Mouse (Mus musculus) ovary, postnatal 14 days (tissue): ENCODE results near the gene Olfr286.

Source experiments
- DNase-seq: peaks from one replicate; pipeline ENCODE4 v3.0.0; 2022; ENCODE audit warnings: low spot score

The Olfr286 gene

GRCm38 (mm10) chr15:98234350-98234749 lies at the start of gene Olfr286:
Olfr286 (minus strand) TSS chr15:98234450.
- no peak for DNase-seq

GRCm38 (mm10) chr15:98257776-98258175 lies 23.5 kb upstream of the Olfr286 start:
- no peak for DNase-seq

GRCm38 (mm10) chr15:98257193-98257592 lies 22.9 kb upstream of the Olfr286 start, which contains the start of gene H1fnt:
H1fnt (minus strand) TSS chr15:98257293.
- DNase-seq, result no peak

- DNase-seq, result no peak
Measured at GRCm38 (mm10) chr15:98256271-98256670, 22.0 kb upstream of the Olfr286 start.

- DNase-seq, result no peak
Measured at GRCm38 (mm10) chr15:98235442-98235841, 1.2 kb upstream of the Olfr286 start.

GRCm38 (mm10) chr15:98226096-98226495 lies 8.2 kb downstream of the Olfr286 start:
- DNase-seq, result no peak

- DNase-seq, result no peak
Measured at GRCm38 (mm10) chr15:98225610-98226009, 8.6 kb downstream of the Olfr286 start.

GRCm38 (mm10) chr15:98222377-98222776 lies 11.9 kb downstream of the Olfr286 start:
- DNase-seq, result no peak

GRCm38 (mm10) chr15:98220877-98221276 lies 13.4 kb downstream of the Olfr286 start, which contains the start of the genes Gm44579 and Olfr287:
Gm44579 (minus strand) TSS chr15:98220977.
Olfr287 (minus strand) TSS chr15:98221056.
- no peak for DNase-seq

GRCm38 (mm10) chr15:98214130-98214529 lies 20.1 kb downstream of the Olfr286 start:
- DNase-seq, result no peak

- no peak for DNase-seq
Measured at GRCm38 (mm10) chr15:98213336-98213870, 20.8 kb downstream of the Olfr286 start.

- DNase-seq, result no peak
Measured at GRCm38 (mm10) chr15:98209676-98210075, 24.6 kb downstream of the Olfr286 start.

GRCm38 (mm10) chr15:98195442-98195841 lies 38.8 kb downstream of the Olfr286 start, which contains the start of gene Olfr288:
Olfr288 (minus strand) TSS chr15:98195542.
- no peak for DNase-seq

GRCm38 (mm10) chr15:98184456-98184855 lies 49.8 kb downstream of the Olfr286 start:
- DNase-seq, result no peak

GRCm38 (mm10) chr15:98181856-98182570 lies 52.2 kb downstream of the Olfr286 start:
- no peak for DNase-seq

GRCm38 (mm10) chr15:98181132-98181711 lies 53.0 kb downstream of the Olfr286 start:
- peak; percentile 82 for DNase-seq

- no peak for DNase-seq
Measured at GRCm38 (mm10) chr15:98180567-98181131, 53.6 kb downstream of the Olfr286 start.

- no peak for DNase-seq
Measured at GRCm38 (mm10) chr15:98177320-98177719, 56.9 kb downstream of the Olfr286 start.
